ENCODE assay signal across 23 mouse cellular contexts in genomic region chr16:17137355-17137754, GRCm38 (mm10). TPM values are rescaled to one million over a fixed set of nuclear protein-coding genes. Genes with fewer than 3 reads are reported as not detected.
A peak's percentile ranks its signal among the peaks of the same experiment; 100 is the strongest.
DNase-seq lines count a peak whose midpoint lies in the region; ATAC-seq and TF ChIP-seq lines count a peak whose summit lies in the region.
"Had no signal": no experiment of that assay in that cellular context is flagged by ENCODE, and none has a peak within 500 bp of the region (broad histone marks: within the 10 kb centered on the region; RNA-seq: fewer than 3 reads in every experiment).

No protein-coding gene starts in this region.

- H3K4me3 ChIP-seq in midbrain, postnatal 0 days (ENCODE audit: low read depth, low read length), result no peak overlapping the region
- H3K4me3 ChIP-seq: embryonic facial prominence, embryonic 10.5 days; embryonic facial prominence, embryonic 12.5 days; forebrain, embryonic 13.5 days; forebrain, embryonic 15.5 days had no signal

- peak; percentile 22 for DNase-seq in adrenal gland, postnatal 14 days
- DNase-seq in adrenal gland, postnatal 4 days (ENCODE audit: low spot score in 2 of 2), result no peak
- DNase-seq in MN1 (ENCODE audit: low spot score), result peak; percentile 72
- DNase-seq in urinary bladder, postnatal 36 days (ENCODE audit: low spot score in 2 of 2), result no peak
- DNase-seq in midbrain, postnatal 0 days (ENCODE audit: low spot score), result no peak
- DNase-seq: adrenal gland, adult 8-10 months; adrenal gland, postnatal 25 days; B cell, adult 2 months; cerebellum, adult 11-12 months; cerebellum, adult 2 months; cerebellum, adult 9-10 months; cerebellum, postnatal 10 days; cerebellum, postnatal 25 days; forebrain, postnatal 0 days had no signal

- no peak for TF ChIP-seq CTCF in midbrain, postnatal 0 days (IDR thresholded peaks at IDR 0.05)

- H3K9ac ChIP-seq in midbrain, postnatal 0 days (replicated peaks; ENCODE audit: low read length, poor library complexity, severe bottlenecking), result no peak overlapping the region
- H3K9ac ChIP-seq: embryonic facial prominence, embryonic 12.5 days; forebrain, embryonic 13.5 days; forebrain, embryonic 15.5 days; forebrain, postnatal 0 days had no signal

- no peaks in the 10 kb centered on the region for H3K4me1 ChIP-seq in midbrain, postnatal 0 days (ENCODE audit: insufficient read depth, low read length)

- no peaks in the 10 kb centered on the region for H3K36me3 ChIP-seq in midbrain, postnatal 0 days (ENCODE audit: insufficient read depth, low read length)
- H3K36me3 ChIP-seq: embryonic facial prominence, embryonic 10.5 days; embryonic facial prominence, embryonic 12.5 days; forebrain, embryonic 15.5 days had no signal

- ATAC-seq in midbrain, postnatal 0 days (ENCODE audit: low FRiP score), result no peak
- ATAC-seq: activated CD4-positive, CD25-positive, alpha-beta regulatory T cell, adult 4 months; CD4-positive, CD25-positive, alpha-beta regulatory T cell, adult 4 months; forebrain, embryonic 13.5 days; forebrain, embryonic 15.5 days; forebrain, postnatal 0 days; Patski had no signal

- no peak overlapping the region for H3K27ac ChIP-seq in midbrain, postnatal 0 days (ENCODE audit: low read depth, low read length)
- H3K27ac ChIP-seq: embryonic facial prominence, embryonic 10.5 days; embryonic facial prominence, embryonic 12.5 days; forebrain, embryonic 13.5 days; forebrain, embryonic 15.5 days had no signal

- no peaks in the 10 kb centered on the region for H3K27me3 ChIP-seq in midbrain, postnatal 0 days (ENCODE audit: insufficient read depth, low read length)
- H3K27me3 ChIP-seq: CH12.LX; embryonic facial prominence, embryonic 12.5 days; forebrain, embryonic 13.5 days; forebrain, embryonic 15.5 days; Patski had no signal

- WGBS in midbrain, postnatal 0 days, result 91% methylated on average over 15 of the region's 15 CpGs

- H3K9me3 ChIP-seq in midbrain, postnatal 0 days (ENCODE audit: low read length), result no peaks in the 10 kb centered on the region
- H3K9me3 ChIP-seq: embryonic facial prominence, embryonic 10.5 days; embryonic facial prominence, embryonic 12.5 days; forebrain, embryonic 13.5 days; forebrain, embryonic 15.5 days; G1E had no signal

- no peak overlapping the region for H3K4me2 ChIP-seq in midbrain, postnatal 0 days (ENCODE audit: low read depth, low read length, poor library complexity, severe bottlenecking)
- H3K4me2 ChIP-seq: embryonic facial prominence, embryonic 12.5 days; forebrain, embryonic 13.5 days; forebrain, embryonic 15.5 days had no signal

RNA-seq across cellular contexts. Expression of gene Sdf2l1, which starts 5.2 kb away (rescaled TPM):
- 21.0 and 23.8 TPM in 2 replicates for total RNA-seq in adrenal gland, postnatal 14 days (2021)
- 10 to 100 TPM; 20.4 to 27.5 TPM for total RNA-seq in adrenal gland, postnatal 4 days (2021)
- total RNA-seq in midbrain, postnatal 0 days (2014; rRNA removed), result 8.3 and 18.6 TPM in 2 replicates
- polyA plus RNA-seq in midbrain, postnatal 0 days (2015; fragmentation: Nextera tagmentation; extraction: Ambion mirVana), result 11.5 and 11.8 TPM in 2 replicates

RNA-seq across cellular contexts. Expression of gene Ydjc, which starts 7.1 kb away (rescaled TPM):
- total RNA-seq in adrenal gland, postnatal 14 days (2021), result 3.4 and 4.1 TPM in 2 replicates
- total RNA-seq in adrenal gland, postnatal 4 days (2021), result 10 to 100 TPM in 1 of 2 experiments, 1 to 10 TPM in 1; 9.3 to 12.9 TPM
- total RNA-seq in midbrain, postnatal 0 days (2014; rRNA removed), result 60.2 and 60.3 TPM in 2 replicates
- polyA plus RNA-seq in midbrain, postnatal 0 days (2015; fragmentation: Nextera tagmentation; extraction: Ambion mirVana), result 48.9 and 51.8 TPM in 2 replicates

RNA-seq across cellular contexts. Expression of gene Ccdc116, which starts 9.7 kb away (rescaled TPM):
- total RNA-seq in adrenal gland, postnatal 14 days (2021), result 0.45 TPM in 1 of 2 replicates, not detected in the other
- total RNA-seq in adrenal gland, postnatal 4 days (2021), result 1 to 10 TPM in 1 of 2 experiments, under 1 TPM in 1; 0.73 to 1.1 TPM
- total RNA-seq in midbrain, postnatal 0 days (2014; rRNA removed), result 9.0 and 9.6 TPM in 2 replicates
- 4.3 and 4.4 TPM in 2 replicates for polyA plus RNA-seq in midbrain, postnatal 0 days (2015; fragmentation: Nextera tagmentation; extraction: Ambion mirVana)

RNA-seq across cellular contexts. Expression of gene 2610318N02Rik, which starts 12.4 kb away (rescaled TPM):
- total RNA-seq in adrenal gland, postnatal 14 days (2021), result 2.4 and 3.5 TPM in 2 replicates
- 10 to 100 TPM in 1 of 2 experiments, 1 to 10 TPM in 1; 8.4 to 13.1 TPM for total RNA-seq in adrenal gland, postnatal 4 days (2021)
- 4.3 and 4.5 TPM in 2 replicates for total RNA-seq in midbrain, postnatal 0 days (2014; rRNA removed)
- polyA plus RNA-seq in midbrain, postnatal 0 days (2015; fragmentation: Nextera tagmentation; extraction: Ambion mirVana), result 5.3 and 5.9 TPM in 2 replicates

RNA-seq across cellular contexts. Expression of gene Ppil2, which starts 26.3 kb away (rescaled TPM):
- 84.2 and 97.6 TPM in 2 replicates for total RNA-seq in adrenal gland, postnatal 14 days (2021)
- 100 to 1,000 TPM; 112 to 118 TPM for total RNA-seq in adrenal gland, postnatal 4 days (2021)
- 87.0 and 88.2 TPM in 2 replicates for total RNA-seq in midbrain, postnatal 0 days (2014; rRNA removed)
- polyA plus RNA-seq in midbrain, postnatal 0 days (2015; fragmentation: Nextera tagmentation; extraction: Ambion mirVana), result 100 and 108 TPM in 2 replicates

Comparison
In these comparisons a context has a peak if more than half of its experiments do, and no peak if none do; other contexts are left out.
1. DNase-seq: peak in adrenal gland, postnatal 14 days (single experiment) and MN1 (single experiment); none in adrenal gland, postnatal 4 days (0 of 2), urinary bladder, postnatal 36 days (0 of 2) and midbrain, postnatal 0 days (single experiment).